Mouse (Mus musculus) monocyte, adult 59 days (primary cell): ENCODE data around the gene Sympk. TPM values are rescaled to one million over a fixed set of nuclear protein-coding genes. Genes with fewer than 3 reads are reported as not detected.

Experiments
- total RNA-seq, 2 experiments: library from RNA; stranded (reverse); gene quantifications; one replicate each; pipeline ENCODE4 v1.2.4; 2023

Gene Sympk
- total RNA-seq, result 10 to 100 TPM; 77.6 to 77.8 TPM

DNA sequence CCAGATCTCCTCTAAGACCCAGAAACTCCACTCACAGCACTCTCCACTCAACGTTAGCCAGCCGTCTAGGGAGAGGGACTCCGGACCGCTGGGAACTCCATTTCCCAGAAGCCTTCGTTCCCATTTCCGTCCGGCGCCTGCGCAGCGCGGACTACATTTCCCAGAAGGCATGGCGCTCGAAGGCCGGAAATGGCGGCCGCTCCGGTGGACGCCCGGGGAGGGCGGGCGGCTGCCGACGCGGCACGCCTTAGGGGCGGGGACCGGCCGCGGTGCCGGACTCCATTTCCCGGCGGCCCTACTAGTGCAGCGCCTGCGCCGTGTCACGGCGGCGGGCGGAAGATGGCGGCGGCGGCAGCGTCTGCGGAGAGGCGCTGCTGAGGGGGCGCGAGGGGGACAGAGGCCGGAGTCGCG, at the start of gene Sympk:
TSS of gene Sympk (plus strand) at position 282 of the 411 bp plus-strand sequence.

DNA sequence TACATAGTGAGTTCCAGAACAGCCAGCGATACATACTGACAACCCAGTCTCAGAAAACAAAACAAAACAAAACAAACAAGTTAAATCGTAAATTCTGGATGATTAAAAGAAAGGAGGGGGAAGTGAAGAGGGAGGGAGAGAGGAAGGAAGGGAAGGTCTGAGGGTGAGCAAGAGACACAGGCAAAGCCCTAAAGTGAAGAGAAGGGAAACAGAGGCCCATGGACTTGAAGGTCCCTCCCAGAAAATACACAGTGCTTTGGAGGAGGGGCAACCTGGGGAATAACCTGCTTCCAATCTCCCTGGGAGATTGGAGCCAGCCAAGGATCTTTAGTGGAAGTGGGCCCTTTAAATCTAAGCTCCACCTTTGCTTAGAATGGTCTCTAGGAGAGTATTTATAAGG, 37.1 kb upstream of the Sympk start, which contains the start of gene Nanos2:
TSS of gene Nanos2 (plus strand) at position 301 of the 400 bp plus-strand sequence.

DNA sequence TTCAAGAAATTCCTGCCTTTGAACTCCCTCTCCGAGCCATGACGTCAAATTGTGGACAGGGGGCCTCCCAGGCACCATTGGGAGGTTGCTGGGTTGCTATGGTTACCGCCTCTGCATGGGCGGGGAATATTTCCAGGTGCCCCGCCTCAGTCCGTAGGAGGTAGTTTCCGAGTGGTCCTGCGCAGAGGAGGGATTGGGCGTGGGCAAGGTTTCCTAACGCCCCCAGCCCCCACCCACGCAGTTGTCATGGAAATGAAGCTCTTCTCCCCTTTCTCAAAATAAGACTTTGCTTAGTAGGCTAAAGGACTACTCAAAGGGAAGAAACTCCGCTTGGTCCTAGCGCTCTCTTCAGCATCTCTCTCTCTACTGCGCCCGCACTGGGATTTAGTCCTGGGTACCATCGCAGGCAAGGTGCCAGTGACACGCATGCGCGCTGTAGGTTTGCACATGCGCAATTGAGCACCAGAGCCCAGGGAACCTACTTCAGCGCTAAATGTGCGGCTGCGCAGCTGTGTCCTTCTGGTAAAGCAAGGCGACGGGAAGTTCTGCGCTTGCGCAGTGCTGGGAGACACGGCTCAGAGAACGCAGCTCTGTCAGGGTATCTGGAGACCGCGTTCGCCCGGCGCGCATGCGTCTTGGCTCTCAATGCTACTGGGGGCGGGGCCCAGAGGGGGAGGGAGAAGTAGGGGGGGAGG, 33.4 kb upstream of the Sympk start, which contains the start of gene Mypop:
TSS of gene Mypop (plus strand) at position 645 of the 695 bp plus-strand sequence.

DNA sequence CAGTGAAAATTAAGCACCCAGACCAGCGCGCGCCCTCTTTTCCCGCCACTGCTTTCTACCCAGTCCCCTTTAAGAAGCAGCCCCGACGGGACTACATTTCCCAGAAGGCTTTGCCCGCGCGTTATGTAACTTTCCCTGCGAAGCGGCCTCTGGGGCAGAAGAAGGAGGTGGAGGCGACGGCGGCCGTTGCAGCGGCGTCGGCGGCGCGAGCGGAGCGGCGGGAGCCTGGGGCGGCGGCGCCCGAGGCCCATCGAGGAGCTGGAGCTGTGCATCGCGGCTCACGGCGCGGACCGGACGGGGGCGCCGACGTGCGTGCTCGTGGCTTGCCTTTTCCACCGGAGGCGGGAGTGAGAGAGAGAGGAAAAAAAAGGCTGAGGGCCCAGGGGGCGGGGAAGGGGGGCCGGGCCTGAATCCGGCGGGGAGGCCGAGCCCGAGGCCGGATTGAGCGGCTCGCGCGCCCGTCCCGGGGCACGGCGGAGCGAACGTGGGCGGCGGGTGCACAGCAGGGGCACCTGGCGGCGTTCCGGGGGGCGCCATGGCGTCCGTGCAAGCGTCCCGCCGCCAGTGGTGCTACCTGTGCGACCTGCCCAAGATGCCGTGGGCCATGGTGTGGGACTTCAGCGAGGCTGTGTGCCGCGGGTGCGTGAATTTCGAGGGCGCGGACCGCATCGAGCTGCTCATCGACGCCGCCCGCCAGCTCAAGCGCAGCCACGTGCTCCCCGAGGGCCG, 20.1 kb upstream of the Sympk start, which contains the start of gene Irf2bp1:
TSS of gene Irf2bp1 (plus strand) at position 143 of the 729 bp plus-strand sequence.

DNA sequence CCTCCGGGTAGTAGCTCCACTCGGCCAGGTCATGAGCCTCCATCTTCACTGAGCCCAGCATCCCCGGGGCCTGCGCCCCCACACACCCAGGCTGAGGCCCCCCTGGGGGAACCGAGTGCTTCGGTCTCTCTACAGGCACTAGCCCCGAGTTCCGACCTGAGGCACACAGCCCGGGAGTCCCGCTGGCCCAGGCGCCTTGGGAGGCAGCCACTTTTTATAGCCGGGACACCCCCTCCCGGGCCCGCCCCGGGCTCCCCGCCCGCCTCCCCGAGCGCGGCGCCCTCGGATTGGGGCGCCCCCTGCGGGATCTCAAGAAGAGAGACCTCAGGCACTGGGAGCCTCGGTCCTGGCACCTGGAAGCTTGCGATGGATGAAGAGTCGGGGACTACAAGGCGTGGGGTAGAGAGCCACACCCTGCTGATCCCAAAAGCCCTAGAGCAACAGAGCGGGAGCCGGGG, 791 bp upstream of the Sympk start, which contains the start of gene Foxa3:
TSS of gene Foxa3 (minus strand) at position 182 of the 458 bp plus-strand sequence.

DNA sequence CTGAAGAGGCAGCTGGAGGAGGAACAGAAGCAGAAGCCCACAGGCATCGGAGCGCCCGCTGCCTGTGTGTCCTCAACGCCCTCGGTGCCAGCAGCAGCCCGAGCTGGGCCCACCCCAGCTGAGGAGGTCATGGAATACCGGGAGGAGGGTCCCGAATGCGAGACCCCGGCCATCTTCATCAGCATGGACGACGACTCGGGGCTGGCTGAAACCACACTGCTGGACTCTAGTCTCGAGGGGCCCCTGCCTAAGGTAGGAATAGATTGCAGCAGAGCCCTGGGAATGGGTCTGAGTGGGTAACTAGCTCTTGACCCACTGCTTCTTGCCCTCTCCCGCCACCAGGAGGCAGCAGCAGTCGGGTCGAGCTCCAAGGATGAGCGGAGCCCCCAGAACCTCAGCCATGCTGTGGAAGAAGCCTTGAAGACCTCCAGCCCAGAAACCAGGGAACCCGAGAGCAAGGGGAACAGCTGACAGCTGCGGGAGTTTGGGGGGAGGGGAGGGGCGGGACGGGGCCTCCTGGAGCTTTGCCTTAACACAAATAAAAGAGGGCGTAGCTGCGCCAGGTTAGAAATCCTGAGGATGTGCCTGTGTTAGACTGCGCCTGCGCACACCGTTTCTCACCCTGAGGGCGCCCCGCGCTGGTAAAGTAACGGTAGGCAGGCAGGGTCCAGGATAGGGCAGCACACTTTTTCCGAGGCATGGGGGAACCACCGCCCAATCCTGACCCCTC, 30.0 kb downstream of the Sympk start, which contains the start of gene Rsph6a:
TSS of gene Rsph6a (plus strand) at position 644 of the 730 bp plus-strand sequence.

DNA sequence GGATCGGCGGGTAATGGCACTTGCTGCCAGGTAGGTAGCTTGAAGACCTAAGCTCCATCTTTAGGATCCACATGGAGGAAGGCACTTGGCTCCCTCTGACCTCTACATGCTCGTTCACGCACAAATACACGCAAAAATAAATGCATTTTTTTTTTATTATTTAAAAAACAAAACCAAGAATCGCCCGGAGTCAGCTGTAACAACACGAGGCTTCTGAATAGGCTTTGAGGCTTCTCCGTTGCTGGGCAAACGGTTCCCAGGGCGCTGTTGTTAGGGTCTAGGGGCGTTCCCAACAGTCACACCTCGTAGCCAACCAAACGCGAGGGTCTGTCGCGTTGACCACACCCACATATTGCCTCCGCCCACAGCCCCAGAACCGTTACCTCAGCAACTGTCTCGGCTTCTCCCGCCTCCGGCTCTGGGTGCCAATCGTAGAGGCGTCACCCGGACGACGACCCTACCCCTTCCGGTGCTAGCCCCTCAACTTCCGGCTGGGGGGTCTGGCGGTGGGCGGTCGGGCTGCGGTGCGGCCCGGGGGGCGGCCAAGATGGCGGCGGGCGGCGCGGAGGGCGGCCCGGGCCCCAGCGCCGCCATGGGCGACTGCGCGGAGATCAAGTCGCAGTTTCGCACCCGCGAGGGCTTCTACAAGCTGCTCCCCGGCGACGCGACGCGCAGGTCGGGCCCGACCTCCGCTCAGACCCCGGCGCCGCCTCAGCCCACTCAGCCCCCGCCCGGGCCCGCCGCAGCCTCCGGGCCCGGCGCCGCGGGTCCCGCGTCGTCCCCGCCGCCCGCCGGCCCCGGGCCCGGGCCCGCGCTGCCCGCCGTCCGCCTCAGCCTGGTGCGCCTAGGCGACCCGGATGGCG, 51.8 kb downstream of the Sympk start, which contains the start of gene Dmwd:
TSS of gene Dmwd (plus strand) at position 505 of the 863 bp plus-strand sequence.

DNA sequence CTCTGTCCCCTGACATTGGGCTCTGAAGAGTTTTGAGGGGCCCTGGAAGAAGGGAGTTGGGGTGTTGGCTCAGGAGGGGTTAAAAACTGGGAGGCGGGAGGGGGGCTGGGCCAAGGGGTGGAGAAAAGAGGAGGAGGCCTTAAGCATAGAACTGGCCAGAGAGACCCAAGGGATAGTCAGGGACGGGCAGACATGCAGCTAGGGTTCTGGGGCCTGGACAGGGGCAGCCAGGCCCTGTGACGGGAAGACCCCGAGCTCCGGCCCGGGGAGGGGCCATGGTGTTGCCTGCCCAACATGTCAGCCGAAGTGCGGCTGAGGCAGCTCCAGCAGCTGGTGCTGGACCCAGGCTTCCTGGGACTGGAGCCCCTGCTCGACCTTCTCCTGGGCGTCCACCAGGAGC, 59.5 kb downstream of the Sympk start, which contains the start of gene Dmpk:
TSS of gene Dmpk (plus strand) at position 149 of the 400 bp plus-strand sequence.

DNA sequence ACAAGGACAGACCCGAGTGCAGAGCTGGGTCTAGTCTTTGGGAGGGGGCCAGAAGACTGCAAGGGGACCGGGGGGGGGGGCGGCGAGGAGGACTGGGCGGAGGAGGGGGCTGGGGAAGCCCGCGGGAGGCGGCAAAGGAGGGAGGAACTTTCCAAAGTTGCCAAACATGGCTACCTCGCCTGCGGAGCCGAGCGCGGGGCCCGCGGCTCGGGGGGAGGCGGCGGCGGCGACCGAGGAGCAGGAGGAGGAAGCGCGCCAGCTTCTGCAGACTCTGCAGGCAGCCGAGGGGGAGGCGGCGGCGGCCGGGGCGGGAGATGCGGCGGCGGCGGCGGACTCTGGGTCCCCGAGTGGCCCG, 70.3 kb downstream of the Sympk start, which contains the start of gene Six5:
TSS of gene Six5 (plus strand) at position 124 of the 355 bp plus-strand sequence.

Other genes starting within 250 kb of the Sympk start
- not detected for gene Psg19, start 225.9 kb upstream of the Sympk start, total RNA-seq
- not detected for gene Psg17, start 202.8 kb upstream of the Sympk start, total RNA-seq
- gene Mill2, start 184.4 kb upstream of the Sympk start, total RNA-seq, result not detected
- gene Pglyrp1, start 153.0 kb upstream of the Sympk start, total RNA-seq, result 100 to 1,000 TPM; 229 to 265 TPM
- gene Ccdc61, start 114.0 kb upstream of the Sympk start, total RNA-seq, result 10 to 100 TPM; 21.1 to 24.7 TPM
- gene Nova2, start 98.5 kb upstream of the Sympk start, total RNA-seq, result under 1 TPM in 1 of 2 experiments, not detected in 1; 0.05 TPM
- gene Nanos2, start 37.0 kb upstream of the Sympk start, total RNA-seq, result not detected
- 1 to 10 TPM in 1 of 2 experiments, under 1 TPM in 1; 0.79 to 1.0 TPM for gene Mypop, start 33.1 kb upstream of the Sympk start, total RNA-seq
- gene Irf2bp1, start 20.3 kb upstream of the Sympk start, total RNA-seq, result 10 to 100 TPM; 16.4 to 17.3 TPM
- not detected for gene Foxa3, start 839 bp upstream of the Sympk start, total RNA-seq
- not detected for gene Rsph6a, start 30.3 kb downstream of the Sympk start, total RNA-seq
- gene Dmwd, start 51.9 kb downstream of the Sympk start, total RNA-seq, result 1 to 10 TPM; 2.5 to 5.0 TPM
- 10 to 100 TPM; 55.7 to 63.9 TPM for gene Dmpk, start 59.5 kb downstream of the Sympk start, total RNA-seq
- under 1 TPM; 0.58 to 0.73 TPM for gene Six5, start 70.2 kb downstream of the Sympk start, total RNA-seq
- not detected for gene Gm4969, start 94.0 kb downstream of the Sympk start, total RNA-seq
- gene Fbxo46, start 95.5 kb downstream of the Sympk start, total RNA-seq, result 10 to 100 TPM; 15.2 to 15.6 TPM
- gene Qpctl, start 124.9 kb downstream of the Sympk start, total RNA-seq, result 1 to 10 TPM; 9.0 to 9.4 TPM
- gene Snrpd2, start 125.3 kb downstream of the Sympk start, total RNA-seq, result 10 to 100 TPM; 51.0 to 53.8 TPM
- gene Gipr, start 141.8 kb downstream of the Sympk start, total RNA-seq, result not detected
- gene Eml2, start 152.0 kb downstream of the Sympk start, total RNA-seq, result 10 to 100 TPM; 21.4 to 22.2 TPM
- not detected for gene Gpr4, start 188.2 kb downstream of the Sympk start, total RNA-seq
- 10 to 100 TPM; 44.6 to 45.7 TPM for gene Opa3, start 204.0 kb downstream of the Sympk start, total RNA-seq
- gene Vasp, start 247.4 kb downstream of the Sympk start, total RNA-seq, result 100 to 1,000 TPM; 298 to 304 TPM